In the genomic region with DNA sequence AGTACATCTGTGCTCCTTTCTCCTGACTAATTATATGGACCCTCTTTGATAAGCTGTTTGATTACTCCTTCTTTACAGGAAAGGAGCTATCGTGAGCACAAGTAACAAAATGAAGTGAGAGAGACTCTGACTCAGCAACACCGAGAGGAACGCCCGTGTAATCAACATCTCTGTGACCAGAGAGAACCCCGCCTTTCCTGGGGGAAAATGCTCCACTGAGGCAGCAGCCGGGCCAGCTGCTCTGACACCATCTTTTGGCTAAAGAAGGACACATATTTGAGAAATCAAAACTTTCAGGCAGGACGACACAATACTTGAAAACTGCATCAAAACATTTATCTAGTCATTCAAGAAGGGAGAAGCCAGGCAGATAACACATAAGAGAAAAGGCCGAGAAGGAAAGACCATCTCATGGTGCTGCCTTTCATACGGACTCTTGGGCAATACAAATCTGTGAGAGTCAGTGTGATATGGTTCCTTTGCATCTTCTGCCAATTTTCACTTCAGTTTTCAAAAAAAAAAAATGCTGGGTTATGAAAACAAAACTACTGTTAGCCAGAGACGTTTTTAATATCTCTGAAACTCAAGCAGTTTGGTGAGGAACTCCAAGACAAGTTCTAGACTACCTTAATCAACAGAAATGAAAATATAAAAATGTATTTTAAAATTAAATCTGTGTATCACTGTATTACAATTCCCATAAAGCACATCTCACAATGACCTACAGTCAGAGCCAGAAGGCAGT, we compare ENCODE assay signal across 9 mouse cellular contexts. TPM values are rescaled to one million over a fixed set of nuclear protein-coding genes. Genes with fewer than 3 reads are reported as not detected.
DNase-seq lines count a peak whose midpoint lies in the region; ATAC-seq and TF ChIP-seq lines count a peak whose summit lies in the region.
"Had no signal": no experiment of that assay in that cellular context is flagged by ENCODE, and none has a peak within 500 bp of the region (broad histone marks: within the 10 kb centered on the region; RNA-seq: fewer than 3 reads in every experiment).

No protein-coding gene starts in this region.

- H3K27ac ChIP-seq in liver, embryonic 16.5 days (ENCODE audit: low read length), result peak overlapping the region; percentile 95
- H3K27ac ChIP-seq in hindbrain, embryonic 14.5 days, result no peak overlapping the region
- no peak overlapping the region for H3K27ac ChIP-seq in forebrain, embryonic 14.5 days (ENCODE audit: low read depth, low read length)

- no peaks in the 10 kb centered on the region for H3K9me3 ChIP-seq in G1E (replicated peaks)
- H3K9me3 ChIP-seq in liver, embryonic 16.5 days (replicated peaks; ENCODE audit: control insufficient read depth, low read length), result no peaks in the 10 kb centered on the region
- no peaks in the 10 kb centered on the region for H3K9me3 ChIP-seq in hindbrain, embryonic 14.5 days (ENCODE audit: control insufficient read depth, low read length)
- no peaks in the 10 kb centered on the region for H3K9me3 ChIP-seq in forebrain, embryonic 14.5 days (replicated peaks; ENCODE audit: control insufficient read depth, low read length)

- peak overlapping the region; percentile 27; the same call in 1 of the 2 replicates for H3K4me3 ChIP-seq in G1E (ENCODE audit: low read depth, low read length)
- H3K4me3 ChIP-seq in liver, embryonic 16.5 days (ENCODE audit: low read depth, low read length), result peak overlapping the region; percentile 36
- no peak overlapping the region for H3K4me3 ChIP-seq in hindbrain, embryonic 14.5 days (replicated peaks; ENCODE audit: low read length)
- no peak overlapping the region for H3K4me3 ChIP-seq in forebrain, embryonic 14.5 days (ENCODE audit: low read depth, low read length)

- ATAC-seq in G1E (ENCODE audit: extremely low read depth, insufficient number of reproducible peaks, low FRiP score, poor library complexity, severe bottlenecking), result peak; percentile 45
- peak; percentile 87 for ATAC-seq in liver, embryonic 16.5 days (ENCODE audit: low read depth)
- ATAC-seq in hindbrain, embryonic 14.5 days (ENCODE audit: low FRiP score), result no peak
- ATAC-seq in forebrain, embryonic 14.5 days, result no peak

- no peak for TF ChIP-seq CTCF in G1E (IDR thresholded peaks at IDR 0.05; ENCODE audit: low read depth, low read length)

- H3K4me1 ChIP-seq in G1E (ENCODE audit: insufficient read depth, low read depth, low read length), result peaks cover 60% of the 10 kb centered on the region
- peaks cover 57% of the 10 kb centered on the region for H3K4me1 ChIP-seq in liver, embryonic 16.5 days (ENCODE audit: control insufficient read depth, low read depth, low read length)
- no peaks in the 10 kb centered on the region for H3K4me1 ChIP-seq in hindbrain, embryonic 14.5 days (replicated peaks; ENCODE audit: control insufficient read depth, insufficient read depth, low read length)
- H3K4me1 ChIP-seq in forebrain, embryonic 14.5 days (ENCODE audit: control insufficient read depth, insufficient read depth, low read length), result no peaks in the 10 kb centered on the region

- peaks cover 31% of the 10 kb centered on the region for H3K36me3 ChIP-seq in G1E (replicated peaks)
- no peaks in the 10 kb centered on the region for H3K36me3 ChIP-seq in liver, embryonic 16.5 days (ENCODE audit: control insufficient read depth, insufficient read depth)
- H3K36me3 ChIP-seq in hindbrain, embryonic 14.5 days (replicated peaks; ENCODE audit: control insufficient read depth, insufficient read depth), result no peaks in the 10 kb centered on the region
- no peaks in the 10 kb centered on the region for H3K36me3 ChIP-seq in forebrain, embryonic 14.5 days (ENCODE audit: control insufficient read depth, insufficient read depth, low read length)

- peak overlapping the region; percentile 52 for H3K4me2 ChIP-seq in liver, embryonic 16.5 days (ENCODE audit: low read depth, low read length)
- no peak overlapping the region for H3K4me2 ChIP-seq in hindbrain, embryonic 14.5 days (replicated peaks)
- no peak overlapping the region for H3K4me2 ChIP-seq in forebrain, embryonic 14.5 days (ENCODE audit: low read length)

- no peaks in the 10 kb centered on the region for H3K27me3 ChIP-seq in G1E (ENCODE audit: insufficient read depth, low read length)
- H3K27me3 ChIP-seq in liver, embryonic 16.5 days (ENCODE audit: control insufficient read depth, insufficient read depth, low read depth, low read length), result no peaks in the 10 kb centered on the region
- no peaks in the 10 kb centered on the region for H3K27me3 ChIP-seq in hindbrain, embryonic 14.5 days (ENCODE audit: control insufficient read depth, insufficient read depth, low read length)
- H3K27me3 ChIP-seq in forebrain, embryonic 14.5 days (replicated peaks; ENCODE audit: control insufficient read depth, insufficient read depth, low read length), result no peaks in the 10 kb centered on the region

- WGBS in liver, embryonic 16.5 days (ENCODE audit: insufficient replicate concordance), result 18% methylated on average over 10 of the region's 10 CpGs
- WGBS in hindbrain, embryonic 14.5 days, result 86% methylated on average over 10 of the region's 10 CpGs
- 76% methylated on average over 10 of the region's 10 CpGs for WGBS in forebrain, embryonic 14.5 days

- peak overlapping the region; percentile 29 for H3K9ac ChIP-seq in liver, embryonic 16.5 days (ENCODE audit: low read depth, low read length)
- H3K9ac ChIP-seq in hindbrain, embryonic 14.5 days, result no peak overlapping the region
- no peak overlapping the region for H3K9ac ChIP-seq in forebrain, embryonic 14.5 days (ENCODE audit: low read length)

- peak; percentile 60 to 67 for DNase-seq in heart, adult 18-20 months
- no peak for DNase-seq in heart, postnatal 4 days
- no peak for DNase-seq in G1E (ENCODE audit: low spot score)
- DNase-seq in gastrocnemius, postnatal 25 days, result peak; percentile 35
- DNase-seq in hindbrain, embryonic 14.5 days (ENCODE audit: low spot score), result no peak
- DNase-seq in forebrain, embryonic 14.5 days (ENCODE audit: low spot score), result no peak
- DNase-seq in ovary, postnatal 36 days (ENCODE audit: low spot score), result no peak
- DNase-seq: adrenal gland, adult 2 months had no signal

RNA-seq across cellular contexts. Expression of a gene that starts 24.3 kb away (rescaled TPM):
- 10 to 100 TPM in 1 of 2 experiments, 1 to 10 TPM in 1; 8.8 to 10.4 TPM for total RNA-seq in heart, adult 18-20 months (2021)
- total RNA-seq in heart, postnatal 4 days (2021), result 10 to 100 TPM; 17.8 to 18.5 TPM
- total RNA-seq in G1E (2014; fragmentation: Nextera tagmentation) (40.6 and 44.3 TPM in 2 replicates), G1E (2017) (107 and 121 TPM in 2 replicates)
- polyA plus RNA-seq in G1E (2012), result 2.5 and 4.9 TPM in 2 replicates
- total RNA-seq in gastrocnemius, postnatal 25 days (2021), result 1 to 10 TPM; 5.0 to 6.1 TPM
- polyA plus RNA-seq in liver, embryonic 16.5 days (2015; fragmentation: Nextera tagmentation; extraction: Ambion mirVana), result 30.4 and 30.6 TPM in 2 replicates
- 33.8 and 38.2 TPM in 2 replicates for polyA plus RNA-seq in hindbrain, embryonic 14.5 days (2014; fragmentation: Nextera tagmentation; extraction: Ambion mirVana)
- 15.3 and 22.4 TPM in 2 replicates for polyA plus RNA-seq in forebrain, embryonic 14.5 days (2014; fragmentation: Nextera tagmentation; extraction: Ambion mirVana)

RNA-seq across cellular contexts. Expression of a gene that starts 50.7 kb away (rescaled TPM):
- total RNA-seq in heart, adult 18-20 months (2021), result 100 to 1,000 TPM; 151 to 172 TPM
- total RNA-seq in heart, postnatal 4 days (2021), result 100 to 1,000 TPM; 253 to 256 TPM
- 211 and 212 TPM in 2 replicates for total RNA-seq in G1E (2014; fragmentation: Nextera tagmentation)
- 344 and 363 TPM in 2 replicates for total RNA-seq in G1E (2017)
- 113 and 208 TPM in 2 replicates for polyA plus RNA-seq in G1E (2012)
- total RNA-seq in gastrocnemius, postnatal 25 days (2021), result 100 to 1,000 TPM; 198 to 200 TPM
- 406 and 455 TPM in 2 replicates for polyA plus RNA-seq in liver, embryonic 16.5 days (2015; fragmentation: Nextera tagmentation; extraction: Ambion mirVana)
- 215 and 261 TPM in 2 replicates for polyA plus RNA-seq in hindbrain, embryonic 14.5 days (2014; fragmentation: Nextera tagmentation; extraction: Ambion mirVana)
- polyA plus RNA-seq in forebrain, embryonic 14.5 days (2014; fragmentation: Nextera tagmentation; extraction: Ambion mirVana), result 357 and 434 TPM in 2 replicates

Comparison
In these comparisons a context has a peak if more than half of its experiments do, and no peak if none do; other contexts are left out.
1. DNase-seq: peak in heart, adult 18-20 months (2 of 2) and gastrocnemius, postnatal 25 days (single experiment); none in heart, postnatal 4 days (single experiment), G1E (single experiment), hindbrain, embryonic 14.5 days (single experiment), forebrain, embryonic 14.5 days (single experiment) and ovary, postnatal 36 days (single experiment).
2. ATAC-seq: peak in G1E (single experiment) and liver, embryonic 16.5 days (single experiment); none in hindbrain, embryonic 14.5 days (single experiment) and forebrain, embryonic 14.5 days (single experiment).
3. H3K4me3 ChIP-seq: peak in G1E (single experiment) and liver, embryonic 16.5 days (single experiment); none in hindbrain, embryonic 14.5 days (single experiment) and forebrain, embryonic 14.5 days (single experiment).